Mouse (Mus musculus): ENCODE results near the gene Xpo1. TPM values are rescaled to one million over a fixed set of nuclear protein-coding genes. Genes with fewer than 3 reads are reported as not detected.

Xpo1 gene
- 100 to 1,000 TPM in 1 of 2 experiments, 10 to 100 TPM in 1; 86.0 to 102 TPM for polyA plus RNA-seq (2017; shearing (Covaris generic))

DNA sequence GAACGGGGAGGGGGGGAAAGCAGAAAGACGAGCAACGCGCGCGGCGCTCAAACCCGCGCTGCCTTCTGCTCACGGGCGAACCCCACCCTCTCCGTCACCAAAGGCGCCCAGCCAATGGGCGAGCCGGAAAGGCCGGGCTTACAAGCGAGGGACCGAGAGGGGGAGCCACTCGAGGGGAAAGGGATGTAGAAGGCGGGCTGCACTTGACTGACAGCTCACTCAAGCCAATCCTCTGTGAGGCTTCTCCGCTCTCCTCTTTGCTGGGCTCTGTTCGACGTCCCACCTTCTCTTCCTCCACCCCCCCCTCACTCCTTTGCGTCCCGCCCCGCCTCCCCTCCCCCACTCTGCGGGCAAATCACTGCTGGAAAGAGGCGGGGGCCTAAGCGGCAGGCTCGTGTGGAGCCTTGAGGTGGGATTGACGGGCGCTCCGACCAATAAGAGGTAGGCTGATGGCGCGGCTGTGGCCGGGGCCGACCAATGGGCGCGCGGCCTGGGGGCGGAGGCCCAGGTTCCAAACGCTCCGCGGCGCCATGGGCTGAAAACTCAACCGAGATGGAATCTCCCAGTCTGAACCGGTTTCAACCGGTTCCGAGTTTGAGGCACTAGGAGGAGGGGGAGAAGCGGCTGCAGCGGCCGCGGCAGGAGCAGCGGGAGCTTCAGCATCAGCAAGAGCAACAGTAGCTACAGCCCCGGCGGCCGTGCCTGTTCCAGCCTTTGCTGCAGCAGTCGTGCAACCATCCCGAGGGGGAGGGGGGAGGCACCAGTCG is at the start of gene Xpo1:
Gene Xpo1, plus strand, starts transcription at position 615 of the 767 bp plus-strand sequence.

DNA sequence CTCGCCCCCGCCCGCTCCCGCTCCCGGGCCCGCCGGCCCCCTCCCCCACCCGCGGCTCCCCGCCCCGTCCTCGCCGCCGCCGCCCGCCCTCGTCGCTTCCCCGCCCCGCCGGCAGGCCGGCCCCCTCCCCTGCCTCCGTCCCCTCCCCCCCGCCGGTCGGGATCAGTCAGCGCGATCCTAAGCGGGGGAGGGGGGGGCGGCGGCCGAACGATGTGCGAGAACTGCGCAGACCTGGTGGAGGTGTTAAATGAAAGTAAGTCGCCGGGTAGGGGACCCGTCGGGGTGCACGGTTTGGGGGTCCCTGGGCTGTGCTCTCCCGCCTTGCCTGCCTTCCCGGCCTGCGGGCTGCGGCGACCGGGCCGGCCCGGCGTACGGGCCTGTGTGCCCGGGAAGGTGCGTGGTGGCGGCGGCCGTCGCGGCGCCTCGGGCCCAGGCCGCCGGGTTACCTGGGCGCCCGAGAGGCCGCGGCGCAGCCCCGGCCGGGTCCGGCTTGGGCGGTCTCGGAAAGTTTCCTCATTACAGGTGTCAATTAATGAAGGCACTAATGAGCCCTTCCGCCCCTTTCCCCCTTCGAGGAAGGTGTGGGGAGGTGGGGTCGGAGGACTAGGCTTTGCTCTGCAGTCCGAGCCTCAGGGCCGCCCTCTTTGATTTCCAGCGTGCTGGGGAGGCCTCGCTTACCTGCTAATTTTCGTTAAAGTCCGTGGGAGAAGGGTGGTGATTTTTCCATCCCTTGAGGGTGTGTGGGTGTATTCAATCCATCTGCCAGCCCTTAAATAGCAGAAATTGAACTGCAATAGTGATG is 51.1 kb downstream of the Xpo1 start, which contains the start of gene Usp34:
Gene Usp34, plus strand, starts transcription at position 132 of the 802 bp plus-strand sequence.

Other genes starting within 250 kb of the Xpo1 start
- 1 to 10 TPM in 1 of 2 experiments, under 1 TPM in 1; 0.14 to 1.9 TPM for gene Fam161a, start 248.5 kb upstream of the Xpo1 start, polyA plus RNA-seq (2017; shearing (Covaris generic))
- gene Usp34, start 50.9 kb downstream of the Xpo1 start, polyA plus RNA-seq (2017; shearing (Covaris generic)), result 10 to 100 TPM; 13.3 to 17.6 TPM
- 10 to 100 TPM; 50.6 to 53.2 TPM for gene Ahsa2, start 242.0 kb downstream of the Xpo1 start, polyA plus RNA-seq (2017; shearing (Covaris generic))